Mouse (Mus musculus) liver, embryonic 15.5 days (tissue): Measurements from ENCODE around the gene Sh3d21. TPM values are rescaled to one million over a fixed set of nuclear protein-coding genes. Genes with fewer than 3 reads are reported as not detected.

Source experiments
- ATAC-seq: fragments of 200-750 bp; cut with Nextera tagmentation; 2 replicates; pipeline ENCODE4 v1.8.0; 2017; ENCODE audit warnings: moderate number of reproducible peaks, mild to moderate bottlenecking, moderate library complexity; ENCODE audit not compliant: insufficient read depth
- H3K27ac ChIP-seq: fragments of 300-500 bp; sonication (generic); replicated peaks from 2 replicates; pipeline ENCODE4 v1.5.1; 2015; ENCODE audit warnings: mild to moderate bottlenecking, inconsistent platforms
- H3K27me3 ChIP-seq: fragments of 300-500 bp; sonication (generic); 2 replicates; pipeline ENCODE4 v1.6.1; 2015; ENCODE audit warnings: mild to moderate bottlenecking, inconsistent platforms
- H3K36me3 ChIP-seq: fragments of 300-500 bp; sonication (generic); replicated peaks from 2 replicates; pipeline ENCODE4 v1.6.1; 2015; ENCODE audit warnings: moderate library complexity, mild to moderate bottlenecking, inconsistent platforms
- H3K4me1 ChIP-seq: fragments of 300-500 bp; sonication (generic); replicated peaks from 2 replicates; pipeline ENCODE4 v1.6.1; 2015; ENCODE audit warnings: inconsistent platforms
- H3K4me2 ChIP-seq: fragments of 300-500 bp; sonication (generic); 2 replicates; pipeline ENCODE4 v1.6.1; 2015; ENCODE audit warnings: moderate library complexity, mild to moderate bottlenecking, inconsistent platforms
- H3K4me3 ChIP-seq: fragments of 300-500 bp; sonication (generic); replicated peaks from 2 replicates; pipeline ENCODE4 v1.5.1; 2015; ENCODE audit warnings: mild to moderate bottlenecking, inconsistent platforms
- H3K9ac ChIP-seq: fragments of 300-500 bp; sonication (generic); 2 replicates; pipeline ENCODE4 v1.6.1; 2015; ENCODE audit warnings: moderate library complexity, mild to moderate bottlenecking, inconsistent platforms
- H3K9me3 ChIP-seq: fragments of 300-500 bp; sonication (generic); replicated peaks from 2 replicates; pipeline ENCODE4 v1.6.1; 2016; ENCODE audit warnings: inconsistent platforms
- WGBS: fragments of 180-500 bp; shearing (Covaris S2); methylation state at CpG from one replicate; pipeline ENCODE4 v1.1.7; 2015; ENCODE audit warnings: mixed read lengths; ENCODE audit not compliant: insufficient replicate concordance; 5-methylcytosine and 5-hydroxymethylcytosine counted together
- polyA plus RNA-seq: library from polyadenylated mRNA; unstranded; fragments of >200 nt; fragmentation: Nextera tagmentation; extraction: Ambion mirVana; gene quantifications from 2 replicates; pipeline ENCODE4 v1.2.1, GENCODE M21; 2015

Sh3d21 gene
- polyA plus RNA-seq = 1.4 and 1.6 TPM in 2 replicates

GRCm38 (mm10) chr4:126163067-126163659, at the start of gene Sh3d21:
Gene Sh3d21, minus strand, starts transcription at chr4:126163491.
- H3K27ac ChIP-seq = peak within 1 kb of the TSS; percentile 70

GRCm38 (mm10) chr4:126207081-126207480, 43.8 kb upstream of the Sh3d21 start:
- Histone ChIP-seq H3K9ac (no peak overlapping the region), H3K4me2 (0 out of 2 replicates have a peak overlapping the region, but pooled peaks have one; percentile 9), H3K36me3 (no peaks in the 10 kb centered on the region), H3K27ac (peak overlapping the region; percentile 56; the same call in 1 of the 2 replicates), H3K4me3 (no peak overlapping the region), H3K9me3 (no peaks in the 10 kb centered on the region), H3K27me3 (no peaks in the 10 kb centered on the region), H3K4me1 (peaks cover 47% of the 10 kb centered on the region)
- WGBS = 52% methylated on average over 6 of the region's 6 CpGs
- ATAC-seq = no peak

More at GRCm38 (mm10) chr4:126163067-126163659, at the start of gene Sh3d21:
- Histone ChIP-seq H3K27me3 (no peaks in the 10 kb centered on the region; the same call in 1 of the 2 replicates), H3K4me1 (peaks cover 31% of the 10 kb centered on the region), H3K9me3 (no peaks in the 10 kb centered on the region), H3K9ac (peak within 1 kb of the TSS; percentile 71), H3K4me2 (peak within 1 kb of the TSS; percentile 96), H3K36me3 (peaks cover 38% of the 10 kb centered on the region), H3K4me3 (peak within 1 kb of the TSS; percentile 62)
- 6% methylated on average over 22 of the region's 22 CpGs for WGBS
- ATAC-seq = peak; percentile 54

- Histone ChIP-seq H3K27me3 (no peaks in the 10 kb centered on the region), H3K27ac (peak overlapping the region; percentile 62), H3K4me2 (no peak overlapping the region), H3K9me3 (no peaks in the 10 kb centered on the region), H3K4me3 (no peak overlapping the region), H3K4me1 (peaks cover 54% of the 10 kb centered on the region), H3K36me3 (0 out of 2 replicates have a peak, but pooled peaks cover 4% of the 10 kb centered on the region), H3K9ac (no peak overlapping the region)
- ATAC-seq = no peak
- 24% methylated on average over 1 of the region's 1 CpGs for WGBS
These were observed 42.1 kb upstream of the Sh3d21 start for GRCm38 (mm10) chr4:126205386-126205785.

- Histone ChIP-seq H3K27ac (peak overlapping the region; percentile 62), H3K36me3 (0 out of 2 replicates have a peak, but pooled peaks cover 10% of the 10 kb centered on the region), H3K4me3 (no peak overlapping the region), H3K9me3 (no peaks in the 10 kb centered on the region), H3K27me3 (no peaks in the 10 kb centered on the region), H3K4me1 (peaks cover 60% of the 10 kb centered on the region), H3K4me2 (peak overlapping the region; percentile 13), H3K9ac (0 out of 2 replicates have a peak overlapping the region, but pooled peaks have one; percentile 12)
- WGBS = 56% methylated on average over 12 of the region's 12 CpGs
- ATAC-seq = no peak
These were observed 41.5 kb upstream of the Sh3d21 start for GRCm38 (mm10) chr4:126204661-126205230.

GRCm38 (mm10) chr4:126204016-126204415, 40.7 kb upstream of the Sh3d21 start:
- Histone ChIP-seq H3K4me3 (no peak overlapping the region), H3K4me2 (peak overlapping the region; percentile 82), H3K4me1 (peaks cover 68% of the 10 kb centered on the region), H3K27me3 (no peaks in the 10 kb centered on the region), H3K27ac (no peak overlapping the region), H3K9me3 (no peaks in the 10 kb centered on the region), H3K9ac (no peak overlapping the region), H3K36me3 (peaks cover 10% of the 10 kb centered on the region; the same call in 1 of the 2 replicates)
- WGBS = 86% methylated on average over 8 of the region's 8 CpGs
- no peak for ATAC-seq

- H3K4me1 ChIP-seq = peaks cover 74% of the 10 kb centered on the region
- no peaks in the 10 kb centered on the region for H3K27me3 ChIP-seq
- 71% methylated on average over 10 of the region's 10 CpGs for WGBS
- H3K27ac ChIP-seq = peak overlapping the region; percentile 95
- peaks cover 10% of the 10 kb centered on the region; the same call in 1 of the 2 replicates for H3K36me3 ChIP-seq
- H3K4me2 ChIP-seq = peak overlapping the region; percentile 82
- H3K9me3 ChIP-seq = no peaks in the 10 kb centered on the region
- H3K4me3 ChIP-seq = peak overlapping the region; percentile 82
- H3K9ac ChIP-seq = peak overlapping the region; percentile 63
- ATAC-seq = no peak
These were observed 40.1 kb upstream of the Sh3d21 start for GRCm38 (mm10) chr4:126203336-126203895.

GRCm38 (mm10) chr4:126202303-126203181, 39.3 kb upstream of the Sh3d21 start, which contains the start of gene Thrap3:
Gene Thrap3, minus strand, starts transcription at chr4:126202760.
- ATAC-seq = peak; percentile 98
- Histone ChIP-seq H3K4me3 (peak within 1 kb of the TSS; percentile 82), H3K4me1 (peaks cover 81% of the 10 kb centered on the region), H3K27me3 (no peaks in the 10 kb centered on the region), H3K9me3 (no peaks in the 10 kb centered on the region), H3K27ac (peak within 1 kb of the TSS; percentile 95), H3K4me2 (peak within 1 kb of the TSS; percentile 82), H3K9ac (peak within 1 kb of the TSS; percentile 85), H3K36me3 (peaks cover 18% of the 10 kb centered on the region)
- WGBS = under 1% methylated on average over 75 of the region's 75 CpGs

GRCm38 (mm10) chr4:126201514-126202302, 38.4 kb upstream of the Sh3d21 start:
- Histone ChIP-seq H3K27me3 (no peaks in the 10 kb centered on the region), H3K9ac (peak overlapping the region; percentile 85), H3K4me1 (peaks cover 78% of the 10 kb centered on the region), H3K4me3 (peak overlapping the region; percentile 82), H3K9me3 (no peaks in the 10 kb centered on the region), H3K4me2 (peak overlapping the region; percentile 82), H3K36me3 (peaks cover 24% of the 10 kb centered on the region), H3K27ac (peak overlapping the region; percentile 95)
- WGBS = under 1% methylated on average over 28 of the region's 28 CpGs
- no peak for ATAC-seq

GRCm38 (mm10) chr4:126200656-126201055, 37.4 kb upstream of the Sh3d21 start:
- peak overlapping the region; percentile 82 for H3K4me3 ChIP-seq
- H3K27me3 ChIP-seq = no peaks in the 10 kb centered on the region
- no peak for ATAC-seq
- H3K9me3 ChIP-seq = no peaks in the 10 kb centered on the region
- H3K27ac ChIP-seq = peak overlapping the region; percentile 95
- WGBS = 19% methylated on average over 2 of the region's 2 CpGs
- peak overlapping the region; percentile 85 for H3K9ac ChIP-seq
- peaks cover 72% of the 10 kb centered on the region for H3K4me1 ChIP-seq
- peaks cover 31% of the 10 kb centered on the region for H3K36me3 ChIP-seq
- peak overlapping the region; percentile 82 for H3K4me2 ChIP-seq

- no peaks in the 10 kb centered on the region for H3K9me3 ChIP-seq
- H3K27me3 ChIP-seq = no peaks in the 10 kb centered on the region
- WGBS = 43% methylated on average over 1 of the region's 1 CpGs
- H3K4me3 ChIP-seq = peak overlapping the region; percentile 82
- H3K27ac ChIP-seq = peak overlapping the region; percentile 95
- H3K4me1 ChIP-seq = peaks cover 66% of the 10 kb centered on the region
- peak overlapping the region; percentile 85; the same call in 1 of the 2 replicates for H3K9ac ChIP-seq
- peak overlapping the region; percentile 82 for H3K4me2 ChIP-seq
- no peak for ATAC-seq
- H3K36me3 ChIP-seq = peaks cover 33% of the 10 kb centered on the region
These were observed 36.7 kb upstream of the Sh3d21 start for GRCm38 (mm10) chr4:126200036-126200435.
